Mouse (Mus musculus): Measurements from ENCODE around the gene Ddx19a. TPM values are rescaled to one million over a fixed set of nuclear protein-coding genes. Genes with fewer than 3 reads are reported as not detected.
"Not testable (repeated sequence)": the region's sequence is repeated elsewhere in the genome, so short reads cannot be mapped to it uniquely, and the experiment has no call there.

The Ddx19a gene
- polyA plus RNA-seq, 1 experiment from 2014 or later = 11.3 TPM

- peak; percentile 80 for DNase-seq
- WGBS (ENCODE audit: insufficient replicate concordance) = under 1% methylated on average over 31 of the region's 31 CpGs
- ATAC-seq (ENCODE audit: low read depth) = peak; percentile 96
These were observed 29.9 kb upstream of the Ddx19a start for GRCm38 (mm10) chr8:111027391-111027937.

DNA sequence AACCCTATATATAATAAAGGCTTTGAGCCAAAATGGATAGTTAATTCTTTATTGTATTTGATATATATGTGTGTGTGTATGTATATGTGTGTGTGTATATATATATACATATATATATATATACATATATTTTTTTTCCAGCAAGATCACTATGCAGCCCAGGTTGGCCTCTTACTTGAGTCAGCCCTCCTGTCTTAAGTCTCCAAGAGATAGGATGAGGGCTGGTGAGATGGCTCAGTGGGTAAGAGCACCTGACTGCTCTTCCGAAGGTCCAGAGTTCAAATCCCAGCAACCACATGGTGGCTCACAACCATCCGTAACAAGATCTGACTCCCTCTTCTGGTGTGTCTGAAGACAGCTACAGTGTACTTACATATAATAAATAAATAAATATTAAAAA lies 29.0 kb upstream of the Ddx19a start:
- H3K36me3 ChIP-seq; H3K9ac ChIP-seq; H3K27me3 ChIP-seq; DNase-seq; H3K27ac ChIP-seq; H3K4me3 ChIP-seq (replicated peaks); ATAC-seq (ENCODE audit: low read depth); H3K9me3 ChIP-seq (replicated peaks): not testable (repeated sequence)
- 88% methylated on average over 2 of the region's 2 CpGs for WGBS (ENCODE audit: insufficient replicate concordance)
- Histone ChIP-seq H3K4me2 (peak overlapping the region; percentile 90; the same call in 1 of the 2 replicates), H3K4me1 (replicated peaks) (peaks cover 32% of the 10 kb centered on the region)

More at GRCm38 (mm10) chr8:111027391-111027937, 29.9 kb upstream of the Ddx19a start:
- peak overlapping the region; percentile 90 for H3K4me2 ChIP-seq
- no peaks in the 10 kb centered on the region for H3K9me3 ChIP-seq (replicated peaks)
- peak overlapping the region; percentile 71 for H3K4me3 ChIP-seq (replicated peaks)
- H3K4me1 ChIP-seq (replicated peaks) = peaks cover 32% of the 10 kb centered on the region
- no peaks in the 10 kb centered on the region for H3K36me3 ChIP-seq
- H3K27me3 ChIP-seq = no peaks in the 10 kb centered on the region
- H3K9ac ChIP-seq = peak overlapping the region; percentile 78
- H3K27ac ChIP-seq = peak overlapping the region; percentile 67

DNA sequence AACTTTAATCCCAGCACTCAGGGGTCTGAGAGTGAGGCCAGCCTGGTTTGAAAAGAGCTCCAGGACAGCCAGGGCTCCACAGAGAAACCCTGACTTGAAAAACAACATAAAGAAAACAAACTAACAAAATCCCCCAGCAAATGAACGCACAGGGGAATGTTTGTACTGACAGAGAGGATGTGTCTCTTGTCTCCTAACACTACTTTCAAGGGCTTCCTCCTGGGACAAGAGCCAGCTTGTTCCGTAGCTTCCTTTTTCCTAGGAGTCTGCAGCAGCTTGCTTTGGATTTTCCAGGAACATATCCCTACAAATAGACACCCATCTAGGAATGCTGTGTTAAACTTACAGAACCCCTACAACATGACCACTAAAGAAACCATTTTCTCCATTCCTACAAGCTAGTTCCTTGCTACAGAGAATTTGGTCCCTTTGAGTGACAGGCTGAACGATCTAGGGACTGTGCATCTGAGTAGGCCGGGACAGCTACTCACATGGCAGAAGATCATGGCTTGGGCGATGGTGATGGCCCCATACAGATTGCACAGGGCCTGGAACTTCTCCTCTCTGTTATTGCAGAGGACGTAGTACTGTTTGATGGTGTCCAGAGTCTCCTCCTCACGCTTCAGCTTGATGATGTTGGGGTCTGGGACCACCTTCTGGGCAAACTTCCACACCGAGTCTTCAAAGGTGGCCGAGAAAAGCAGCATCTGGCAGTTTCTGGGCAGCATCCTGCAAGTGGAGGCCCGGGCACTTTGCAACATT lies 12.8 kb upstream of the Ddx19a start:
- WGBS (ENCODE audit: insufficient replicate concordance) = 86% methylated on average over 9 of the region's 10 CpGs
- not testable (repeated sequence) for H3K4me3 ChIP-seq (replicated peaks); H3K27me3 ChIP-seq; H3K27ac ChIP-seq; H3K9ac ChIP-seq; ATAC-seq (ENCODE audit: low read depth); DNase-seq; H3K9me3 ChIP-seq (replicated peaks); H3K4me2 ChIP-seq; H3K4me1 ChIP-seq (replicated peaks)
- peaks cover 43% of the 10 kb centered on the region for H3K36me3 ChIP-seq

DNA sequence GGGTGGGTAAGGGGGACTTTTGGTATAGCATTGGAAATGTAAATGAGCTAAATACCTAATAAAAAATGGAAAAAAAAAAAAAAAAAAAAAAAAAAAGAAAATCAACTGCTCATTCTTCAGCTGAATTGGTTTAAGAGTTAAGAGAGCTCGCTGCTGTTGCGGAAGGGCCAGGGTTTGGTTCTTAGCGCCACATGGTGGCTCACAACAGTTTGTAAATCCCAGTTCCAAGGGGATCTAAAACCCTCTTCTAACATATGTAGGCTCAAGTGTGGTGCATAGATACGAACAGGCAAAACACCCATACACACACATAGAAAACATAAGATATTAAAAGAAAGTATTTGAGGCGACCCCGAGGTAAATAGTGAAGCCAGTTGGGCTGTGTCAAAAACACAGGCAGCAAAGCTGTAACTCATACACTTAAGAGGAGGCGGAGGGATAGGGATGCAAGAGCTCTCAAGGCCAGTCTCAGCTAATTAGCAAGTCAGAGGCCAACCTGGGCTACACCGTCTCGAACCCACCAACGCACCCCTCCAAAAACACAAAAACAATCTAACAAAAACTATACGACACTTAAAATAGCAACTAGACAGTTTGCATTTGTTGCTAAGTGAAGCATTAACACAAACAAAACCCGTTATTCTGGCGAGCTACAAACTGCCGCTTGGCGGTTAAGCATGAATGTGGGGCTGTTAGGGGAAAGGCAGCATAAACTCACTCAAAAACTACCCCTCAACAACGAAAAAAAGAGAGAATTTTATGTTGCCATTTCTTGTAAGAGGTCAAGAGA lies 764 bp downstream of the Ddx19a start:
- H3K4me2 ChIP-seq = peak overlapping the region; percentile 76
- H3K9me3 ChIP-seq (replicated peaks) = no peaks in the 10 kb centered on the region
- H3K27me3 ChIP-seq = no peaks in the 10 kb centered on the region
- peaks cover 33% of the 10 kb centered on the region for H3K36me3 ChIP-seq
- H3K4me1 ChIP-seq (replicated peaks) = peaks cover 36% of the 10 kb centered on the region
- H3K9ac ChIP-seq = peak overlapping the region; percentile 80
- DNase-seq = no peak
- peak overlapping the region; percentile 76 for H3K4me3 ChIP-seq (replicated peaks)
- WGBS (ENCODE audit: insufficient replicate concordance) = 31% methylated on average over 16 of the region's 16 CpGs
- peak overlapping the region; percentile 83 for H3K27ac ChIP-seq
- ATAC-seq (ENCODE audit: low read depth) = no peak

DNA sequence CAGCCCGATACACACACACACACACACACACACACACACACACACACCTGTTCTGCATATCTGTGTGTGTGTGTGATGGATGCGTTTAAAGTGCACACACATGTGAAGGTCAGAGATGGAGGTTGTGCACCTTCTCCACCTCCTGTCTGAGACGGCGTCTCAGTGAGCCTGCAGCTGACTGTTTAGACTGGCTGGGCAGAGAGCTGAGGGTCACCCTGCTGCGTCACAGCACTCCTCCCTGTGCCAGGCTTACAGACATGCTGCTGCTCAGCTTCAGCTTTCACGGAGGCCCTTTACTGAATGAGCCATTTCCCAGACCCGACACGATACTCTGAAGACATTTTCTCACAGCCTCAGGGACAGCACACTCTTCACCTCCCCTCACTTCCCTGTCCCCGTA lies 7.6 kb downstream of the Ddx19a start:
- H3K4me1 ChIP-seq (replicated peaks) = peaks cover 54% of the 10 kb centered on the region
- H3K9me3 ChIP-seq (replicated peaks) = no peaks in the 10 kb centered on the region
- H3K9ac ChIP-seq = no peak overlapping the region
- no peaks in the 10 kb centered on the region for H3K27me3 ChIP-seq
- H3K27ac ChIP-seq = no peak overlapping the region
- H3K4me3 ChIP-seq (replicated peaks) = no peak overlapping the region
- H3K36me3 ChIP-seq = peaks cover 88% of the 10 kb centered on the region
- DNase-seq (no peak), ATAC-seq (ENCODE audit: low read depth) (no peak)
- WGBS (ENCODE audit: insufficient replicate concordance) = 85% methylated on average over 9 of the region's 9 CpGs
- no peak overlapping the region for H3K4me2 ChIP-seq

- Histone ChIP-seq H3K36me3 (peaks cover 93% of the 10 kb centered on the region), H3K9ac (peak overlapping the region; percentile 39; the same call in 1 of the 2 replicates), H3K9me3 (replicated peaks) (no peaks in the 10 kb centered on the region), H3K4me2 (peak overlapping the region; percentile 33), H3K4me1 (replicated peaks) (peaks cover 38% of the 10 kb centered on the region), H3K27ac (peak overlapping the region; percentile 83), H3K4me3 (replicated peaks) (no peak overlapping the region), H3K27me3 (no peaks in the 10 kb centered on the region)
- DNase-seq = peak; percentile 54
- peak; percentile 96 for ATAC-seq (ENCODE audit: low read depth)
- WGBS (ENCODE audit: insufficient replicate concordance) = 13% methylated on average over 8 of the region's 8 CpGs
These were observed 9.5 kb downstream of the Ddx19a start for GRCm38 (mm10) chr8:110987805-110988744.

DNA sequence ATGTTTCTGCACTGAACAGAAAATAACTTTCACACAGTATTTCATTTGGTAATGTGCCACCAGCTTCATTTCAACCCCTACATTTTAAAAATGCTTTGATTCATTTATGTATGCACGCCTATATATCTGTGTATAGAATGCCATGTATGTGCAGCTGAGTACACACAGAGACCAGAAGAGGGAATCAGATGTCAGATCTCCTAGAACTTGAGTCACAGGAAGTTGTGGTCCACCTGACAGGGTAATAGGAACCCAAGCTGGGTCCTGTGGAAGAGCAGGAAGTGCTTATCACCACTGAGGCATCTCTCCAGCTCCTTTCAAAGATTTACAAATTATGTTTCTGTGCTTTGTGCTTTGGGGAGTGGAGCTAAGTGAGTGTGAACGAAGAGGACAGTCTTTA lies 16.3 kb downstream of the Ddx19a start:
- no peaks in the 10 kb centered on the region for H3K27me3 ChIP-seq
- H3K4me3 ChIP-seq (replicated peaks) = no peak overlapping the region
- no peaks in the 10 kb centered on the region for H3K4me1 ChIP-seq (replicated peaks)
- no peak overlapping the region for H3K27ac ChIP-seq
- H3K4me2 ChIP-seq = no peak overlapping the region
- no peaks in the 10 kb centered on the region for H3K9me3 ChIP-seq (replicated peaks)
- ATAC-seq (ENCODE audit: low read depth) (no peak), DNase-seq (no peak)
- WGBS (ENCODE audit: insufficient replicate concordance) = 52% methylated on average over 2 of the region's 2 CpGs
- peaks cover 83% of the 10 kb centered on the region for H3K36me3 ChIP-seq
- no peak overlapping the region for H3K9ac ChIP-seq

DNA sequence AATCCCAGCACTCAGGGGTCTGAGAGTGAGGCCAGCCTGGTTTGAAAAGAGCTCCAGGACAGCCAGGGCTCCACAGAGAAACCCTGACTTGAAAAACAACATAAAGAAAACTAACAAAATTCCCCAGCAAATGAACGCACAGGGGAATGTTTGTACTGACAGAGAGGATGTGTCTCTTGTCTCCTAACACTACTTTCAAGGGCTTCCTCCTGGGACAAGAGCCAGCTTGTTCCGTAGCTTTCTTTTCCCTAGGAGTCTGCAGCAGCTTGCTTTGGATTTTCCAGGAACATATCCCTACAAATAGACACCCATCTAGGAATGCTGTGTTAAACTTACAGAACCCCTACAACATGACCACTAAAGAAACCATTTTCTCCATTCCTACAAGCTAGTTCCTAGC lies 19.6 kb downstream of the Ddx19a start:
- not testable (repeated sequence) for H3K4me1 ChIP-seq (replicated peaks); H3K4me3 ChIP-seq (replicated peaks); H3K27ac ChIP-seq; H3K9me3 ChIP-seq (replicated peaks); H3K4me2 ChIP-seq; DNase-seq; ATAC-seq (ENCODE audit: low read depth); H3K27me3 ChIP-seq; H3K9ac ChIP-seq
- H3K36me3 ChIP-seq = peaks cover 81% of the 10 kb centered on the region
- 88% methylated on average over 2 of the region's 2 CpGs for WGBS (ENCODE audit: insufficient replicate concordance)

- DNase-seq; H3K27me3 ChIP-seq; H3K4me3 ChIP-seq (replicated peaks); H3K9ac ChIP-seq; H3K9me3 ChIP-seq (replicated peaks); H3K4me1 ChIP-seq (replicated peaks); H3K27ac ChIP-seq; ATAC-seq (ENCODE audit: low read depth); H3K4me2 ChIP-seq: not testable (repeated sequence)
- H3K36me3 ChIP-seq = peaks cover 79% of the 10 kb centered on the region
- WGBS (ENCODE audit: insufficient replicate concordance) = 93% methylated on average over 8 of the region's 8 CpGs
These were observed 21.1 kb downstream of the Ddx19a start for GRCm38 (mm10) chr8:110976532-110976931.

GRCm38 (mm10) chr8:110969910-110970770 lies 27.5 kb downstream of the Ddx19a start:
- DNase-seq (peak; percentile 81), ATAC-seq (ENCODE audit: low read depth) (peak; percentile 93)
- Histone ChIP-seq H3K27ac (peak overlapping the region; percentile 56), H3K4me1 (replicated peaks) (peaks cover 21% of the 10 kb centered on the region), H3K9ac (peak overlapping the region; percentile 74), H3K27me3 (no peaks in the 10 kb centered on the region), H3K4me3 (replicated peaks) (peak overlapping the region; percentile 61), H3K36me3 (peaks cover 94% of the 10 kb centered on the region), H3K9me3 (replicated peaks) (no peaks in the 10 kb centered on the region), H3K4me2 (peak overlapping the region; percentile 83)
- 3% methylated on average over 45 of the region's 45 CpGs for WGBS (ENCODE audit: insufficient replicate concordance)
